22 mouse cellular contexts compared by ENCODE assay signal in the genomic region with DNA sequence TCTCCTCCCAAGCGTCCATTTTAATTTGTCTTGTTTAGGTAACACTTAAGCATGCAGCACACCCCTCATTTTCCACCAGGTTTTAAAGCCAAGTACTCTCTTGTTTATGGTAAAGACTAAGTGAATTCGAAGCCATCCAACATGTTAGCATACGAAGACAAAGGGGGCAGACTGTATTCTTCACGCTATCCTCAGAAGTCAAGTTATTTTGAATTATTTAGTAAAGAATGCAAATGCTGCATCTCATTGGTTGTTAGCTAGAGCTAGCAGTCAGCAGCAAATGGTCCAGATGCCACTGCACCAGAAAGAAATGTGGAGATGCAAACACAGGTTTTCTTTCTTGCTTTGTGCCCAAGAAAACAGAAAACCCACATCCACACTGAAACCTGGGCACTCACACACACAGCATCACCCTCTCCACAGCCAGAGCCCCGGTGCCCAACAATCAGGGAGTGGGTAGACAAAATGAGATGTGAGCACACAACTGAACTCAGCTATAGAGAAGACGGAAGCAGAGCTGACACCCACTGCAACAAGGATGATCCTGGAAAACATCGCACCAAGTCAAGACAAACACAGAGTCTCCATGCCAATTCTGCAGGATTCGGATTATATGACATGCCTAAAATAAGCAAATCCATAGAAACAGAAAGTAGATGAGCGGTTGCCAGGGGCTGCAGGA.
DNase-seq lines count a peak whose midpoint lies in the region; ATAC-seq and TF ChIP-seq lines count a peak whose summit lies in the region.
"Had no signal": no experiment of that assay in that cellular context is flagged by ENCODE, and none has a peak within 500 bp of the region (broad histone marks: within the 10 kb centered on the region; RNA-seq: fewer than 3 reads in every experiment).

No protein-coding gene starts in this region.

- no peak overlapping the region for H3K4me3 ChIP-seq in embryonic facial prominence, embryonic 15.5 days (replicated peaks)
- H3K4me3 ChIP-seq in embryonic facial prominence, embryonic 10.5 days = no peak overlapping the region
- no peak overlapping the region for H3K4me3 ChIP-seq in hindbrain, embryonic 16.5 days (ENCODE audit: low read length)
- no peak overlapping the region for H3K4me3 ChIP-seq in hindbrain, embryonic 13.5 days
- no peak overlapping the region for H3K4me3 ChIP-seq in forebrain, postnatal 0 days (ENCODE audit: low read depth, low read length)
- H3K4me3 ChIP-seq: heart, embryonic 15.5 days; liver, embryonic 13.5 days; megakaryocyte, embryonic 14.5 days; neural tube, embryonic 12.5 days had no signal

- peaks cover 5% of the 10 kb centered on the region; the same call in 1 of the 2 replicates for H3K4me1 ChIP-seq in embryonic facial prominence, embryonic 15.5 days
- no peaks in the 10 kb centered on the region for H3K4me1 ChIP-seq in embryonic facial prominence, embryonic 10.5 days
- H3K4me1 ChIP-seq in hindbrain, embryonic 16.5 days (ENCODE audit: control insufficient read depth, insufficient read depth, low read depth, low read length) = no peaks in the 10 kb centered on the region; the same call in 1 of the 2 replicates
- no peaks in the 10 kb centered on the region for H3K4me1 ChIP-seq in hindbrain, embryonic 13.5 days (replicated peaks)
- H3K4me1 ChIP-seq in forebrain, postnatal 0 days (ENCODE audit: insufficient read depth) = peaks cover 3% of the 10 kb centered on the region
- H3K4me1 ChIP-seq: heart, embryonic 15.5 days; liver, embryonic 13.5 days; neural tube, embryonic 12.5 days had no signal

- DNase-seq in embryonic facial prominence, embryonic 10.5 days (ENCODE audit: low spot score) = no peak
- peak; percentile 48 for DNase-seq in brain, adult 2 months (ENCODE audit: low read depth, low spot score)
- DNase-seq in forebrain, postnatal 0 days = peak; percentile 54
- no peak for DNase-seq in T-cell, adult 2 months (ENCODE audit: low spot score)
- DNase-seq in left cerebral cortex, adult 18-20 months (ENCODE audit: low spot score in 2 of 2) = no peak
- DNase-seq: adrenal gland, postnatal 10 days; cerebellum, adult 8-10 months; heart, postnatal 4 days; kidney, adult 2 months; liver, embryonic 13.5 days; lung, adult 2 months; right cerebral cortex, adult 18-20 months; right cerebral cortex, postnatal 4 days; thymus, postnatal 25 days had no signal

- H3K27ac ChIP-seq in embryonic facial prominence, embryonic 15.5 days (replicated peaks) = peak overlapping the region; percentile 44; the same call in 1 of the 2 replicates
- H3K27ac ChIP-seq in embryonic facial prominence, embryonic 10.5 days (replicated peaks) = no peak overlapping the region
- H3K27ac ChIP-seq in hindbrain, embryonic 16.5 days (ENCODE audit: low read depth, low read length) = peak overlapping the region; percentile 46; the same call in 1 of the 2 replicates
- no peak overlapping the region; the same call in 1 of the 2 replicates for H3K27ac ChIP-seq in hindbrain, embryonic 13.5 days
- H3K27ac ChIP-seq in forebrain, postnatal 0 days (ENCODE audit: low read depth, low read length) = peak overlapping the region; percentile 67
- H3K27ac ChIP-seq: heart, embryonic 15.5 days; kidney, postnatal 0 days; liver, embryonic 13.5 days; neural tube, embryonic 12.5 days had no signal

- no peaks in the 10 kb centered on the region for H3K36me3 ChIP-seq in embryonic facial prominence, embryonic 15.5 days
- H3K36me3 ChIP-seq in embryonic facial prominence, embryonic 10.5 days (replicated peaks) = no peaks in the 10 kb centered on the region
- no peaks in the 10 kb centered on the region for H3K36me3 ChIP-seq in hindbrain, embryonic 16.5 days (ENCODE audit: control insufficient read depth, insufficient read depth, low read length)
- no peaks in the 10 kb centered on the region for H3K36me3 ChIP-seq in hindbrain, embryonic 13.5 days
- H3K36me3 ChIP-seq in forebrain, postnatal 0 days (ENCODE audit: insufficient read depth) = no peaks in the 10 kb centered on the region
- H3K36me3 ChIP-seq: heart, embryonic 15.5 days; liver, embryonic 13.5 days; neural tube, embryonic 12.5 days had no signal

- no peak for ATAC-seq in embryonic facial prominence, embryonic 15.5 days (ENCODE audit: insufficient number of reproducible peaks, low FRiP score, low TSS enrichment, low read depth)
- ATAC-seq in hindbrain, embryonic 16.5 days = no peak
- ATAC-seq in hindbrain, embryonic 13.5 days (ENCODE audit: low FRiP score) = no peak
- ATAC-seq in forebrain, postnatal 0 days = peak; percentile 71
- ATAC-seq: inflammation-experienced regulatory T-cells, adult 6 months had no signal

- no peaks in the 10 kb centered on the region for H3K27me3 ChIP-seq in embryonic facial prominence, embryonic 15.5 days
- H3K27me3 ChIP-seq in embryonic facial prominence, embryonic 10.5 days (replicated peaks; ENCODE audit: low read depth, poor library complexity, severe bottlenecking) = no peaks in the 10 kb centered on the region
- H3K27me3 ChIP-seq in hindbrain, embryonic 16.5 days (replicated peaks; ENCODE audit: control insufficient read depth, insufficient read depth, low read length) = no peaks in the 10 kb centered on the region
- no peaks in the 10 kb centered on the region for H3K27me3 ChIP-seq in hindbrain, embryonic 13.5 days
- H3K27me3 ChIP-seq in forebrain, postnatal 0 days (ENCODE audit: insufficient read depth, low read length) = no peaks in the 10 kb centered on the region
- H3K27me3 ChIP-seq: heart, embryonic 15.5 days; liver, embryonic 13.5 days; neural tube, embryonic 12.5 days had no signal

- no peak for TF ChIP-seq CTCF in forebrain, postnatal 0 days (IDR thresholded peaks at IDR 0.05; ENCODE audit: low read depth)

- no peak overlapping the region for H3K9ac ChIP-seq in embryonic facial prominence, embryonic 15.5 days
- no peak overlapping the region for H3K9ac ChIP-seq in hindbrain, embryonic 16.5 days (ENCODE audit: low read depth, low read length)
- H3K9ac ChIP-seq in hindbrain, embryonic 13.5 days = no peak overlapping the region
- H3K9ac ChIP-seq in forebrain, postnatal 0 days = no peak overlapping the region
- H3K9ac ChIP-seq: heart, embryonic 15.5 days; liver, embryonic 13.5 days; neural tube, embryonic 12.5 days had no signal

- no peaks in the 10 kb centered on the region for H3K9me3 ChIP-seq in embryonic facial prominence, embryonic 15.5 days (replicated peaks)
- H3K9me3 ChIP-seq in embryonic facial prominence, embryonic 10.5 days = no peaks in the 10 kb centered on the region
- H3K9me3 ChIP-seq in hindbrain, embryonic 16.5 days (ENCODE audit: control insufficient read depth, low read length) = no peaks in the 10 kb centered on the region
- no peaks in the 10 kb centered on the region for H3K9me3 ChIP-seq in hindbrain, embryonic 13.5 days
- H3K9me3 ChIP-seq in forebrain, postnatal 0 days (ENCODE audit: low read length) = no peaks in the 10 kb centered on the region
- H3K9me3 ChIP-seq: heart, embryonic 15.5 days; liver, embryonic 13.5 days; neural tube, embryonic 12.5 days had no signal

- WGBS in embryonic facial prominence, embryonic 15.5 days = 69% methylated on average over 9 of the region's 9 CpGs
- 85% methylated on average over 9 of the region's 9 CpGs for WGBS in embryonic facial prominence, embryonic 10.5 days
- WGBS in hindbrain, embryonic 16.5 days = 72% methylated on average over 9 of the region's 9 CpGs
- 76% methylated on average over 9 of the region's 9 CpGs for WGBS in hindbrain, embryonic 13.5 days
- 40% methylated on average over 9 of the region's 9 CpGs for WGBS in forebrain, postnatal 0 days

- no peak overlapping the region for H3K4me2 ChIP-seq in embryonic facial prominence, embryonic 15.5 days (replicated peaks)
- no peak overlapping the region for H3K4me2 ChIP-seq in hindbrain, embryonic 16.5 days (ENCODE audit: low read length)
- H3K4me2 ChIP-seq in hindbrain, embryonic 13.5 days = no peak overlapping the region
- no peak overlapping the region for H3K4me2 ChIP-seq in forebrain, postnatal 0 days (ENCODE audit: low read depth)
- H3K4me2 ChIP-seq: heart, embryonic 15.5 days; liver, embryonic 13.5 days; neural tube, embryonic 12.5 days had no signal

Comparison
In these comparisons a context has a peak if more than half of its experiments do, and no peak if none do; other contexts are left out.
1. H3K27ac ChIP-seq: peak in embryonic facial prominence, embryonic 15.5 days (single experiment), hindbrain, embryonic 16.5 days (single experiment) and forebrain, postnatal 0 days (single experiment); none in embryonic facial prominence, embryonic 10.5 days (single experiment) and hindbrain, embryonic 13.5 days (single experiment).
2. DNase-seq: peak in brain, adult 2 months (single experiment) and forebrain, postnatal 0 days (single experiment); none in embryonic facial prominence, embryonic 10.5 days (single experiment), T-cell, adult 2 months (single experiment) and left cerebral cortex, adult 18-20 months (0 of 2).